10 mouse cellular contexts compared by ENCODE assay signal in genomic region chr9:35316771-35317211, GRCm38 (mm10). TPM values are rescaled to one million over a fixed set of nuclear protein-coding genes. Genes with fewer than 3 reads are reported as not detected.
DNase-seq lines count a peak whose midpoint lies in the region; ATAC-seq and TF ChIP-seq lines count a peak whose summit lies in the region.
"Had no signal": no experiment of that assay in that cellular context is flagged by ENCODE, and none has a peak within 500 bp of the region (broad histone marks: within the 10 kb centered on the region; RNA-seq: fewer than 3 reads in every experiment).

No protein-coding gene starts in this region.

- ATAC-seq in heart, postnatal 0 days (ENCODE audit: insufficient read depth, low read depth) = peak; percentile 36
- ATAC-seq in kidney, embryonic 14.5 days (ENCODE audit: low FRiP score, low TSS enrichment) = peak; percentile 58
- ATAC-seq in neural tube, embryonic 15.5 days (ENCODE audit: low FRiP score) = 0 out of 2 replicates have a peak, but pooled peaks have one; percentile 17
- ATAC-seq: inflammation-experienced regulatory T-cells, adult 6 months had no signal

- no peaks in the 10 kb centered on the region for H3K27me3 ChIP-seq in heart, postnatal 0 days (ENCODE audit: control insufficient read depth, insufficient read depth, low read length)
- no peaks in the 10 kb centered on the region for H3K27me3 ChIP-seq in kidney, embryonic 14.5 days (ENCODE audit: control insufficient read depth, insufficient read depth, low read length)
- H3K27me3 ChIP-seq in neural tube, embryonic 15.5 days (replicated peaks) = peaks cover 8% of the 10 kb centered on the region
- H3K27me3 ChIP-seq: embryonic facial prominence, embryonic 15.5 days had no signal

- no peak for DNase-seq in heart, postnatal 0 days (ENCODE audit: low spot score)
- DNase-seq in heart, postnatal 4 days = no peak
- DNase-seq in embryo, embryonic 10.5 days (ENCODE audit: low spot score) = peak; percentile 64
- no peak for DNase-seq in adrenal gland, postnatal 36 days
- no peak for DNase-seq in frontal cortex, postnatal 36 days (ENCODE audit: low spot score in 2 of 2)
- DNase-seq in gastrocnemius, postnatal 14 days = no peak

- no peak overlapping the region for H3K4me2 ChIP-seq in heart, postnatal 0 days (ENCODE audit: low read depth, low read length)
- no peak overlapping the region for H3K4me2 ChIP-seq in kidney, embryonic 14.5 days (replicated peaks; ENCODE audit: low read depth, low read length)
- H3K4me2 ChIP-seq in neural tube, embryonic 15.5 days = no peak overlapping the region
- H3K4me2 ChIP-seq: embryonic facial prominence, embryonic 15.5 days had no signal

- H3K9me3 ChIP-seq in heart, postnatal 0 days (replicated peaks; ENCODE audit: control insufficient read depth, low read length) = no peaks in the 10 kb centered on the region
- H3K9me3 ChIP-seq in kidney, embryonic 14.5 days (ENCODE audit: control insufficient read depth, low read length) = no peaks in the 10 kb centered on the region
- no peaks in the 10 kb centered on the region for H3K9me3 ChIP-seq in neural tube, embryonic 15.5 days (replicated peaks)
- H3K9me3 ChIP-seq: embryonic facial prominence, embryonic 15.5 days had no signal

- 0 out of 2 replicates have a peak, but pooled peaks cover 9% of the 10 kb centered on the region for H3K4me1 ChIP-seq in heart, postnatal 0 days (ENCODE audit: control insufficient read depth, insufficient read depth)
- peaks cover 27% of the 10 kb centered on the region for H3K4me1 ChIP-seq in kidney, embryonic 14.5 days (ENCODE audit: control insufficient read depth, insufficient read depth, low read length)
- H3K4me1 ChIP-seq in neural tube, embryonic 15.5 days = peaks cover 14% of the 10 kb centered on the region

- intact Hi-C loops in gastrocnemius, postnatal 14 days (cut with DNase I; ENCODE audit: low total_unique reads) = no loop called here

- WGBS in heart, postnatal 0 days = 82% methylated on average over 3 of the region's 3 CpGs
- 58% methylated on average over 3 of the region's 3 CpGs for WGBS in kidney, embryonic 14.5 days
- WGBS in neural tube, embryonic 15.5 days = 60% methylated on average over 3 of the region's 3 CpGs

- no peaks in the 10 kb centered on the region for H3K36me3 ChIP-seq in heart, postnatal 0 days (replicated peaks; ENCODE audit: control insufficient read depth, insufficient read depth, low read length)
- H3K36me3 ChIP-seq in kidney, embryonic 14.5 days (ENCODE audit: control insufficient read depth, insufficient read depth, low read length) = no peaks in the 10 kb centered on the region
- no peaks in the 10 kb centered on the region for H3K36me3 ChIP-seq in neural tube, embryonic 15.5 days
- H3K36me3 ChIP-seq: embryonic facial prominence, embryonic 15.5 days had no signal

- no peak for TF ChIP-seq CTCF in heart, postnatal 0 days (IDR thresholded peaks at IDR 0.05; ENCODE audit: low read depth)

- H3K27ac ChIP-seq in heart, postnatal 0 days (ENCODE audit: low read depth) = no peak overlapping the region
- no peak overlapping the region for H3K27ac ChIP-seq in kidney, embryonic 14.5 days (ENCODE audit: low read depth, low read length)
- no peak overlapping the region for H3K27ac ChIP-seq in neural tube, embryonic 15.5 days (replicated peaks)
- H3K27ac ChIP-seq: embryonic facial prominence, embryonic 15.5 days had no signal

- H3K9ac ChIP-seq in heart, postnatal 0 days (replicated peaks; ENCODE audit: low read depth, low read length) = no peak overlapping the region
- H3K9ac ChIP-seq in kidney, embryonic 14.5 days (ENCODE audit: low read depth, low read length) = no peak overlapping the region
- no peak overlapping the region for H3K9ac ChIP-seq in neural tube, embryonic 15.5 days (replicated peaks)
- H3K9ac ChIP-seq: embryonic facial prominence, embryonic 15.5 days had no signal

- no peak overlapping the region for H3K4me3 ChIP-seq in heart, postnatal 0 days (ENCODE audit: low read depth, low read length)
- no peak overlapping the region for H3K4me3 ChIP-seq in kidney, embryonic 14.5 days (ENCODE audit: low read length)
- H3K4me3 ChIP-seq in neural tube, embryonic 15.5 days (replicated peaks) = no peak overlapping the region
- H3K4me3 ChIP-seq: embryonic facial prominence, embryonic 15.5 days had no signal

- TF ChIP-seq EP300 in heart, postnatal 0 days (IDR thresholded peaks at IDR 0.05; ENCODE audit: low read depth) = no peak

RNA-seq across cellular contexts. Expression of gene Rpusd4, which starts 49.1 kb away (rescaled TPM):
- 5.8 and 12.6 TPM in 2 replicates for total RNA-seq in heart, postnatal 0 days (2014; rRNA removed; ENCODE audit: low replicate concordance)
- 14.1 and 17.3 TPM in 2 replicates for polyA plus RNA-seq in heart, postnatal 0 days (2015; fragmentation: Nextera tagmentation; extraction: Ambion mirVana)
- total RNA-seq in heart, postnatal 4 days (2021) = 1 to 10 TPM; 9.6 to 9.9 TPM
- polyA plus RNA-seq in kidney, embryonic 14.5 days (2014; fragmentation: Nextera tagmentation; extraction: Ambion mirVana) = 31.4 and 33.7 TPM in 2 replicates
- polyA plus RNA-seq in neural tube, embryonic 15.5 days (2015; fragmentation: Nextera tagmentation; extraction: Ambion mirVana) = 17.9 and 19.4 TPM in 2 replicates
- 10 to 100 TPM; 17.7 to 19.0 TPM for total RNA-seq in adrenal gland, postnatal 36 days (2021)
- total RNA-seq in gastrocnemius, postnatal 14 days (2021) = 1 to 10 TPM; 6.7 to 6.8 TPM

RNA-seq across cellular contexts. Expression of gene Fam118b, which starts 49.2 kb away (rescaled TPM):
- total RNA-seq in heart, postnatal 0 days (2014; rRNA removed; ENCODE audit: low replicate concordance) = 8.8 and 19.7 TPM in 2 replicates
- polyA plus RNA-seq in heart, postnatal 0 days (2015; fragmentation: Nextera tagmentation; extraction: Ambion mirVana) = 22.6 and 24.8 TPM in 2 replicates
- 10 to 100 TPM; 16.6 to 18.0 TPM for total RNA-seq in heart, postnatal 4 days (2021)
- 38.5 and 38.8 TPM in 2 replicates for polyA plus RNA-seq in kidney, embryonic 14.5 days (2014; fragmentation: Nextera tagmentation; extraction: Ambion mirVana)
- polyA plus RNA-seq in neural tube, embryonic 15.5 days (2015; fragmentation: Nextera tagmentation; extraction: Ambion mirVana) = 47.5 and 48.8 TPM in 2 replicates
- total RNA-seq in adrenal gland, postnatal 36 days (2021) = 10 to 100 TPM; 11.4 to 14.0 TPM
- total RNA-seq in gastrocnemius, postnatal 14 days (2021) = 10 to 100 TPM; 18.1 to 19.8 TPM
